Mouse (Mus musculus) left cerebral cortex, adult 9 months (tissue): ENCODE measurements around the gene Phrf1.

Source experiments
- DNase-seq, 2 experiments: peaks; one replicate each; pipeline ENCODE4 v3.0.0; 2022; ENCODE audit warnings: low spot score in 2 of 2

Gene Phrf1

GRCm38 (mm10) chr7:141292583-141293388 is 64.2 kb downstream of the Phrf1 start:
- no peak for DNase-seq

GRCm38 (mm10) chr7:141293852-141294471 is 65.4 kb downstream of the Phrf1 start:
- DNase-seq: no peak

GRCm38 (mm10) chr7:141294479-141294878 is 65.9 kb downstream of the Phrf1 start:
- no peak for DNase-seq

- DNase-seq: no peak
Measured at GRCm38 (mm10) chr7:141297926-141298650, 69.5 kb downstream of the Phrf1 start.

- no peak for DNase-seq
Measured at GRCm38 (mm10) chr7:141299175-141299574, 70.6 kb downstream of the Phrf1 start.

- no peak for DNase-seq
Measured at GRCm38 (mm10) chr7:141301386-141301785, 72.8 kb downstream of the Phrf1 start.

- no peak for DNase-seq
Measured at GRCm38 (mm10) chr7:141302702-141303268, 74.2 kb downstream of the Phrf1 start.

- no peak for DNase-seq
Measured at GRCm38 (mm10) chr7:141304537-141304936, 76.0 kb downstream of the Phrf1 start.
